Comparison of ENCODE assay signal across 1 mouse cellular context in the genomic region with DNA sequence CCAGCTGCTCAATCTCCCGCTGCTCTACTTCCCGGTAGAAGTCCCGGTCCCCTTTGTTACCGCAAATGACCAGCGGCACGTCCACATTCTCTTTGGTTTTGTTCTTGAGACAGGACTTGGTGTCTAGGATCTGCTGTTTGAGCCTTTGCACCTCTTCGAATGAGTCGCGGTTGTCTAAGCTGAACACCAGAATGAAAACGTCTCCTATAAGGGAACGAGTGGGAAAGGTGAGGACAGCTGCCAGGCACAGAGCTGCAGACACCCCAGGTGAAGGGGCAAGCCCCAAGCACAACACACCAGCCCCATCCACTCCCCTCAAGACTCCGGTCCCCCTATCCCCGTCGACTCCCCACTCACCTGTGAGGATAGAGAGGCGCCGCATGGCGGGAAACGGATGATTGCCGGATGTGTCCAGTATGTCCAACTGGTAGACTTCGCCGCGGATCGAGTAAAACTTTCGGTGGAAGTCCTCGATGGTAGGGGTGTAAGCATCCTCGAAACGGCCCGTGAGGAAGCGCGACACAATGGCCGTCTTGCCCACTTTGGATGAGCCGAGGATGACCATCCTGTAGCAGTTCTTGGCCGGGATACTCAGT.
TF ChIP-seq lines count a peak whose summit lies in the region.

No protein-coding gene starts in this region.

TF ChIP-seq in CH12.LX, 34 proteins besides CTCF, POLR2A, EP300 and RAD21 (continued from another document):
- no peak for TF ChIP-seq JUN (IDR thresholded peaks at IDR 0.05; ENCODE audit: insufficient read depth, low read depth, low read length)
